Mouse (Mus musculus) cerebellum, postnatal 4 days (tissue): Measurements from ENCODE around the gene Atxn1.

Experiments used
- DNase-seq, 2 experiments: peaks; one replicate each; pipeline ENCODE4 v3.0.0; 2022; ENCODE audit warnings: low spot score in 2 of 2, mixed read lengths in 1 of 2

Atxn1 gene

DNA sequence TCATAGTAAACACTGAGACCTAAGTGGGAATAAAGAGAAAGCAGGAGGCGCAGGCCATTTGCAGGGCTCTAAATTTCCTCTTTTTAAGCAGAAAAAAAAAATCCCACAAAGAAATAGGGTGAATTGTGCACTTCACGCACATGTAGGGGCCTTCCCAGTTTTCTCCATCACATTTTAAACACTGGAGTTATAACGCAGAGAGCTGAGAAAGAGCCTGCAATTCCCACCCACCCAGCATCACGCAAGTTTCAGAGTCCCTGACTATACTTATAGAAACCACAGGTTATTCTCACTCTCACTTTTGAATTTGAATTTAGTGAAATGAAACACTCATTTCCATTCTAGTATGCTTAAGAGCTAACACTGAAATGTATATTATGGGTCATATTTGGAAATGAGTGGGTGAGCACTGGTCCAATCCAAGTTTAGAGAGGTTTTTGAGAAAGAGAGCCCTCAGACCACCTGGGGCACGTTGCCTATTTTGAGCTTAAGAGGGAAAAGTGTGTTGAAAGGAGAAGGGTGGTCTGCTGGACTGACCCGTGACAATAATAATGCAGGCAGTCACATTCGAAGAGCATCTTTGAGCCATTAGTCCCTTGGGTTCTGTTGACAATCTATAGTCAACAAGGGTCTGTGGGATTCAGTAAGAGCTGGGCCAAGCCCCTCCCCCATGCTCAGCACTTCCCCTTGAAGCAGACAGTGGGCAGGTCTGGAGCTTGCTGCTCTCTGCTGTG lies 279.1 kb downstream of the Atxn1 start:
- DNase-seq, result no peak

- DNase-seq, result no peak
These were observed 279.9 kb downstream of the Atxn1 start for GRCm38 (mm10) chr13:45684891-45685311.

- no peak for DNase-seq
These were observed 280.8 kb downstream of the Atxn1 start for GRCm38 (mm10) chr13:45683991-45684390.

GRCm38 (mm10) chr13:45681196-45681595 lies 283.6 kb downstream of the Atxn1 start:
- DNase-seq, result no peak

GRCm38 (mm10) chr13:45680651-45681050 lies 284.2 kb downstream of the Atxn1 start:
- no peak for DNase-seq

DNA sequence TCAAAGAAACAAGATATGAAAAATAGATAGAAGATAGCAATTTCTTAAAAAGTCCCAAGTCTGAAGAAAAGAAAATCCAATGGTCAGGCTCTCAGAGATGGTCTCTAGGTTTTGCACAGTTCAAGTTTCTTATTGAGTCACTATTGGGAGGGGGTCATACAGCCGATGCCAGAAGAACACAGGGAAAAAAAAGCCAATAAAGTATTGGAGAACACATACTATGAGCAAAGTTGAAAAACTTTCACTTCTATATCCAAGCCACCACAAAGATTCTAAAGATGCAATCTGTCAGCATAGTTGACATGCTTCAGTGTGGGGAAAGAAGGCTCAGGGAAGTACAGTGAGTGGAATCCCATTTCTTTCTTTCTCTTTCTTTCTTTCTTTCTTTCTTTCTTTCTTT lies 285.7 kb downstream of the Atxn1 start:
- no peak for DNase-seq

- no peak for DNase-seq
These were observed 292.2 kb downstream of the Atxn1 start for GRCm38 (mm10) chr13:45672628-45673027.

DNA sequence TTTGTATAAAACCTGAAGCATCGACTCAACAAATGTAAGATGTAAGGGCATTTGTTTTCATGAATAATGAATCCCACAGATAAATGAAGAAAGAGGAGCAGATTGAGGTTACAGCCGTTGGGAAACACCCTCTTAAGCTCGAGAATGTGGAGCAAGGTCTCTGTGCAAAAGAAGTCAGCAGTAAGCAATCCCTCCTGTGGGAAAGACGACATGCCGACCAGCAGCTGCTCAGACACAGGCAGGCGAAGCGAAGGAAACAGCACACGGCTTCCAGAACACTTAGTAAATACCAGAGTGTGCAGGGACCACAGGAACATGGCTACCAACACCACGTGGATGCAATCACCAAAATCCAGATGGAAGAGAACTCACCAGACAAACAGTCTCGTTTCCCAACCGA lies 294.8 kb downstream of the Atxn1 start:
- DNase-seq, result no peak

DNA sequence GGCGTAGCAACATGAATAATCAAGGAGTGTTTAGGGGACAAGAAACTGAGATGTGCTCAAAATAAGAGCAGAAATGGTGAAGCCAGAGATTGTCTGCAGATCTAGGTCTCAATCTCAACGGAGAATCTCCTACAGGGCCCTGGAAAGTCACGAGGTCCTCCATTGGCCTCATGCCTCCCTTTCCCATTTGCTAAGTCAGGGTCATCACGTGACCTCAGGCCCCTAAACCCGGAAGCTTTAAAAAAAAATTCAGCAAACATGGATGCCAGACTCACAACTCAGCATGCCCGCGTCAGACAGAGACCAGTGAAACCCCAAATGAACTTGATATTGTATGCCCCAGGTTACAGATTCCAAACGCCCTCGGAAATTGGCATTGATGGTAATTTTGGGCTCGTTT lies 302.0 kb downstream of the Atxn1 start:
- DNase-seq, result no peak

GRCm38 (mm10) chr13:45662216-45662615 lies 302.6 kb downstream of the Atxn1 start:
- DNase-seq, result no peak

DNA sequence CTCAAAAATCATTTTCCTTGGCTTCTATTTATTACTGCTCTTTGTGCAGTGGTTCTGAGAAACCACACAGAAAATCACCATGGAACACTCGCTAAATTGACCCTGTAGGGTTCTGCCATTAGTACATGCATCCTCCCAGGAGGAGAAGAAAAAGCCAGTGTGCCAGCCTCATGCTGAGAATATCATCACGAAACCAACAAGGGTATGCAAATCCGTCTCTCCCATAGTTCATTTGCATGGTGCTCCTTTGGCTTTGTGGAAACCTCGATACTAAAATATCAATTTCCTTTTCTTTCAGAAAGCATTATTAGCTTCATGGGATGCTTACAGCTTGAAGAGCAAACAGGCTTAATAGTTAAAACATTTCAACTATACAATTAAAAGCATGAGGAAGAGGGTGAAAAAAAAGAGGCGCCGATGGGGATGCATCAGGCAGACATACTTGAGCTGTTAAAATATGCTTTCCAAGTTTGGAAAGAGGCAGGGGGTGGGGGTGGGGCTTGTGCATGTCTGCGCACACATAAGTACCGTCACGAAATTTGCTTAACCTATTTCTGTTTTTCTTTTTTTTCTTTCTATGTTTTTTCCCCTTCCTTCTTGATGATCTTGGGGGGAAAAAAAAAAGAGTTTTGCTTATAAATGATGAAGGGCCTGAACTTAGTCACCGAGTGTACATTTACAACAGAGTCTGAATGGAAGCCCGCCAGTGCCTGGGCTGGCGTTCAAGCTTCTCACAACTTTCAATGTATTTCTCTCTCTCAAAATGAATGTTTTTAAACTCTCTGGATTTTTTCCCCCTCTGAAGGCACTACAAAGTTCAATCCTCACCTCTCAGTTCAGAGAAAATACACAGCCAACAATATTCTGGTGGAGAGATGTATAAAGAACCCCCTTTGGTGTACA lies 303.3 kb downstream of the Atxn1 start:
- no peak for DNase-seq

DNA sequence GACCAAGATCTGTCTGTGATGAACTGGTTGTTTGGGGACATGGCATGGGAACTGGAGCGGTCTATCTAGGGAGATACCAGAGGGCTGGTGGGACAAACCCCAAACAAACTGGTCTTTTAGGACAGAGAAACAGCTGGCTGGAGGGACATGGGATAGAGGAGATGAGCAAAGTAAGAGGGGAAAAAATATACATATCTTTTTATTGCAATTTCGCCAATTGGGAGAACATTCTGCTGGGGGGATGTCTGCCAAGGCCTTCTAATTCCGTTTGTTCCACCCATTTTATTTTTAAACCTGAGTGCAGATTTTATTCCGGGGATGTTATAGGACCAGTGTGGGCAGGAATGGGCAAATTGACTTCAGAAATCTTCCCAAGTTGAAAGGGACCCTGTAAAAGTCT lies 305.0 kb downstream of the Atxn1 start:
- DNase-seq, result no peak

DNA sequence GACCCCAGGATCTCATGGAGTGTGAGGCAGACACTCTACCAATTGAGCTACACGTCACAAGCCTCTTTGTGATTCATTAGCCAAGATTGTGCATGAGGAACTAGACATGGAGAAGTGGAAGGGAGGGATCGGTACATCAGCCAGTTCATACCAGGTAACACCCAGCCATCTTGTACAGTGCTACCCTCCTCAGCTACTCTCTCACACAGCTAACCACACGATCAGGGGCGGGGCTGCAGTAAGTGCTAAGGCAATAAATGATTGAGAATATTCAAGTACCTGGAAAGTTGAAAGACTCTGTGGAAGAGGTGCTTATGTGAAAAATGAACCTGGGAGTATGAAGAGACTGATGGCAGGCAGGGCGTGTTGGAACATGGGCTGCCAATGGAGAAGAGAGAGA lies 306.5 kb downstream of the Atxn1 start:
- no peak for DNase-seq

GRCm38 (mm10) chr13:45657176-45657575 lies 307.6 kb downstream of the Atxn1 start:
- DNase-seq, result no peak

DNA sequence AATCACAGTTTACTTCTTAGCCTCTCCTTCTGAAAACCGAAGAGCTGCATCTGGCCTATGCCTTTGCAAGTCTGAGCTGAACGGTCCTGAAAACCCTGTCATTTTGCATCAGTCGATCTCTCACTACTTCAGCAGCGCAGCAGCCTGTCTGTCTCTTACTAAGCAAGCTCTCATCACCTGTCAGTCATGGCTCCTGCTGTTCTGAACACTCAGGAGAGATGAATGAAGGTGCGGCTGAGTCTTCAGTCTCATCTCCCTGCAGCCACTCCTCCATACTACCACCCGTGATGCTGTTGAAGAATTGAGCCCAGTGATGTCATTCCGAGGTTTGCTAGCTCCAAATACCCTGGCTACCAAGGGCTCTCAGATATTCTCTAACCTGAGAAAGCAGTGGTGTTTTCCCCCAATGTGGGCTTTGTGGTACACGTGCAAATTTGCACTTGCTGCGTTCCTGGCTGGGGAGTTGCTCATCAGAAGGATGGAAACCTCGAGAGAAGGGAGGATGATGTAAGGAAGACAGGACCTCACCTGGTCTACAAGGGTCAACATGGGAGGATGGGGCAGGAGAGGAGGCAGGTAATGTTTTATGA lies 313.1 kb downstream of the Atxn1 start:
- no peak for DNase-seq

- no peak for DNase-seq
These were observed 315.5 kb downstream of the Atxn1 start for GRCm38 (mm10) chr13:45649197-45649812.

GRCm38 (mm10) chr13:45643780-45644395 lies 320.9 kb downstream of the Atxn1 start:
- no peak for DNase-seq

- DNase-seq, result no peak
These were observed 321.9 kb downstream of the Atxn1 start for GRCm38 (mm10) chr13:45642913-45643312.

DNA sequence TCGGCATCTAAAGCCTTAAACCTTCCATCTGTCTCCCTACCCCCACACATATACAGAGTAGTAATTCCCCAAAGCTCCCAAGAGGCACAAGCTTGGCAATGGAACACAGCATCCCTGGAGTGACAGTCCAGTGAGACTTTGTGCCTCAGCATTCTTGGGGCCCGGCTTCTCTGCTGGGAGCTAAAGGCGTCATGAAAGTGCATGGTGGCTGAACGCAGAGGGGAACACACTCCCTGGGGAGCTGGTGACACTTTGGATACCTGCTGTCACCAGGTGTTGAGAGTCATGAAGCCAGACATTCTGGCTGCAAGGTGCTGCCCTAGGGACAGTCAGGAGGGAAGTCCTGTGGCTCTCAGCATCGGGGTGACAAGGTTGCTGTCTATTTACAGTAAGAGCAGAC lies 324.4 kb downstream of the Atxn1 start:
- DNase-seq, result no peak

GRCm38 (mm10) chr13:45638281-45638680 lies 326.5 kb downstream of the Atxn1 start:
- DNase-seq, result no peak

- peak in 1 of 2 experiments; percentile 34 for DNase-seq
These were observed 327.5 kb downstream of the Atxn1 start for GRCm38 (mm10) chr13:45637324-45637723.

- DNase-seq, result no peak
These were observed 328.4 kb downstream of the Atxn1 start for GRCm38 (mm10) chr13:45636435-45636834.
